Mouse (Mus musculus): ENCODE results near the gene Prr3. TPM values are rescaled to one million over a fixed set of nuclear protein-coding genes. Genes with fewer than 3 reads are reported as not detected.
"Not testable (repeated sequence)": the region's sequence is repeated elsewhere in the genome, so short reads cannot be mapped to it uniquely, and the experiment has no call there.

The Prr3 gene
- total RNA-seq, 2 experiments from 2014 or later = 45.8 to 50.7 TPM

- Histone ChIP-seq H3K27ac (peak overlapping the region; percentile 80; the same call in 1 of the 2 replicates), H3K4me3 (no peak overlapping the region)
- TF ChIP-seq CTCF (conservative IDR thresholded peaks at IDR 0.05) = no peak
- DNase-seq (ENCODE audit: low spot score in 2 of 2) = no peak
Measured at GRCm38 (mm10) chr17:36018979-36019378, 38.9 kb upstream of the Prr3 start.

GRCm38 (mm10) chr17:36017046-36017445, 37.0 kb upstream of the Prr3 start:
- H3K4me3 ChIP-seq = no peak overlapping the region
- DNase-seq (ENCODE audit: low spot score in 2 of 2) = no peak
- TF ChIP-seq CTCF (conservative IDR thresholded peaks at IDR 0.05) = no peak

DNA sequence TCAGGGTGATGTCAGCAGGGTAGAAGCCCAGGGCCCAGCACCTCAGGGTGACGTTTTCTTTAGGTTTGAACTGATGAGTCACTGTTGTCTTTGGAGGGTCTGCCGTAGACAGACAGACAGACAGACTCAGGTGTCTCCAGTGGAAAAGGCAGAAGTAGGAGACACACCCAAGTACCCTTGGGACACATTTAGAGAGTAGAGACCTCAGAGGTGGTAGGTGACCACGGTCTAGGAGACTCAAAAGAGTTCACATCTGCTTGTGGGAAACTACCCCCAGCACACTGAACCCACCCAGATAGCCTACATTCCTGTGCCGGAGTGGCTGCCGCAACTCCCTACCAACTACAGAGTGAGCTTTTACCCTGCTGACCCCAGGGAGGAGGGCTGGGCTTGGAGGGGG, 34.9 kb upstream of the Prr3 start:
- H3K27ac ChIP-seq = no peak overlapping the region
- no peak for TF ChIP-seq CTCF (conservative IDR thresholded peaks at IDR 0.05)
- no peak for DNase-seq (ENCODE audit: low spot score in 2 of 2)
- no peak overlapping the region for H3K4me3 ChIP-seq

More at GRCm38 (mm10) chr17:36017046-36017445, 37.0 kb upstream of the Prr3 start:
- H3K27ac ChIP-seq = 0 out of 2 replicates have a peak overlapping the region, but pooled peaks have one; percentile 14

- not testable (repeated sequence) for H3K27ac ChIP-seq; DNase-seq (ENCODE audit: low spot score in 2 of 2)
Measured at GRCm38 (mm10) chr17:36004409-36004808, 24.4 kb upstream of the Prr3 start.

DNA sequence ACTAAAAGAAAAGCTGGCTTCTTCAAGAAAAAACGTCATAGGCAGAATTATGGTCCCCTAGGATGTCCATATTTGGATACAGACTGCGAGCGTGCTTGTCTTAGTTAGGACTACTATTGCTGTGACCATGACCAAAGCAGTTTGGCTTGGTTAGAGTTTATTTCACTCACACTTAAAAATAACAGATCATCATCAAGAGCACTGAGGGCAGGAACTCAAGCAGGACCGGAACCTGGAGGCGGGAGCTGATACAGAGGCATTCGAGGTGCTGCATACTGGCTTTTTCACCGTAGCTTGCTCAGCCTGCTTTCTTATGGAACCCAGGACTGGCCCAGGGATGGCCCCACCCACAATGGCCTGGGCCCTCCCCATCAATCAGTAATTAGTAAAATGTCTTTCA, 23.3 kb upstream of the Prr3 start:
- Histone ChIP-seq H3K4me3 (no peak overlapping the region), H3K27ac (no peak overlapping the region)
- no peak for TF ChIP-seq CTCF (conservative IDR thresholded peaks at IDR 0.05)
- DNase-seq (ENCODE audit: low spot score in 2 of 2) = no peak

More at GRCm38 (mm10) chr17:36004409-36004808, 24.4 kb upstream of the Prr3 start:
- H3K4me3 ChIP-seq = not testable (repeated sequence)

GRCm38 (mm10) chr17:36001966-36002365, 21.9 kb upstream of the Prr3 start:
- no peak for TF ChIP-seq CTCF (conservative IDR thresholded peaks at IDR 0.05)
- H3K4me3 ChIP-seq = no peak overlapping the region
- DNase-seq (ENCODE audit: low spot score in 2 of 2) = no peak
- no peak overlapping the region for H3K27ac ChIP-seq

DNA sequence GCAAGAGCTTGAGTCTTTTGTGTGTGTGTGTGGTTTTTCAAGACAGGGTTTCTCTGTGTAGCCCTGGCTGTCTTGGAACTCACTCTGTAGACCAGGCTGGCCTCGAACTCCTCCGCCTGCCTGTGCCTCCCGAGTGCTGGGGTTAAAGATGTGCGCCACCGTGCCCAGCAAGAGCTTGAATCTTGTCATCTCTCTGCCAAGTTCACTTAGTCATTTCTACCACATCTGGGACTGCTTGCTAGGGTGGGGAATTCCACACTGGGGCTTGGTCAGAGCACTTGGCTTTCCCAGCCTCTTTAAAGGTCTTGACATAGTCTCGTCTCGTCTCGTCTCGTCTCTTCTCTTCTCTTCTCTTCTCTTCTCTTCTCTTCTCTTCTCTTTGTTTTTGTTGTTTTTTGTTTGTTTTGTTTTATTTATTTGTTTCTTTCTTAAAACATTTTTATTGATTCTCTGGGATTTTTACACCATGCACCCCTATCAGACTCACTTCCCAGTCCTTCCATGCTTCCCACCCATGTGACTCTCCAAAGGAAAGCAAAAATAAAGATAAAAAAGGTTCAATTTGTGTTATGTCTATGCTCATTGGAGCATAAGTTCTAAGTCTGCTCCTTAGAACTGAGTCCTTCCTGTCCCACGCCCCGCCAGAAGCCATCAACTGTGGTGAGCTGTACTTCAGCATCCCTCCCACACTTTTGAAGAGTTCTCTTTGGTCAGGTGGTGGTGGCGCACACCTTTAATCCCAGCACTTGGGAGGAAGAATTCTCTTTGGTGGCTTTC, 21.3 kb upstream of the Prr3 start:
- Histone ChIP-seq H3K4me3 (no peak overlapping the region), H3K27ac (no peak overlapping the region)
- TF ChIP-seq CTCF (conservative IDR thresholded peaks at IDR 0.05) = no peak
- no peak for DNase-seq (ENCODE audit: low spot score in 2 of 2)

DNA sequence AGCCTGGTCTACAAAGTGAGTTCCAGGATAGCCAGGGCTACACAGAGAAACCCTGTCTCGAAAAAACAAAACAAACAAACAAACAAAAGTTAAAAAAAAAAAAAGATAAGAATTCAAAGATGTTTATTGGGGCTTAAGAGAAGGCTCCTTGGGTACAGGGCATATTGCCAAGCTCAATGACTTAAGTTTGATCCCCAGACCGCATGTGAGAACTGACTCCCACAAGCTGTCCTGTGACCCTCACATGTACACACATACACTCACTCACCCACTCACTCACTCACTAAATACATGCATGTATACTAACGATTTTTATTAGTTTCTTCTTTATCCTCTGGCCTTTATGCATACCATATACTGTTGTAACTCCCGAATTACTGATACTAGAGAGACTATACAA, 20.3 kb upstream of the Prr3 start:
- no peak for DNase-seq (ENCODE audit: low spot score in 2 of 2)
- Histone ChIP-seq H3K4me3 (no peak overlapping the region), H3K27ac (no peak overlapping the region)
- TF ChIP-seq CTCF (conservative IDR thresholded peaks at IDR 0.05) = no peak

DNA sequence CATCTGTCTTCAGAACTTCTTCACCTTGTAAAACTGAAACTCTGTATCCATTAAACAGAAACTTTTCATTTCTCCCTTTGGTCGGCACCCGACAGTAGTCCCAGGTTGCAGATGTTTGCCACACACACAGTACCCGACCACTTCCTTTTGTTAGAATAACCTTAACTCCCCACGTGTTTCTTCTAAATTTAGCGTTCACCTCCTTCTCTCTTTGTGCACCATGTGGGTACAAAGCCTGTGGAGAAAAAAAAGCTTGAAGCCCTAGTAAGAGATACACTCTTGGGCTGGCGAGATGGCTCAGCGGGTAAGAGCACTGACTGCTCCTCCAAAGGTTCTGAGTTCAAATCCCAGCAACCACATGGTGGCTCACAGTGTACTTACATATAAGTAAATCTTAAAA, 19.3 kb upstream of the Prr3 start:
- TF ChIP-seq CTCF (conservative IDR thresholded peaks at IDR 0.05) = no peak
- no peak overlapping the region for H3K27ac ChIP-seq
- no peak for DNase-seq (ENCODE audit: low spot score in 2 of 2)
- no peak overlapping the region for H3K4me3 ChIP-seq

DNA sequence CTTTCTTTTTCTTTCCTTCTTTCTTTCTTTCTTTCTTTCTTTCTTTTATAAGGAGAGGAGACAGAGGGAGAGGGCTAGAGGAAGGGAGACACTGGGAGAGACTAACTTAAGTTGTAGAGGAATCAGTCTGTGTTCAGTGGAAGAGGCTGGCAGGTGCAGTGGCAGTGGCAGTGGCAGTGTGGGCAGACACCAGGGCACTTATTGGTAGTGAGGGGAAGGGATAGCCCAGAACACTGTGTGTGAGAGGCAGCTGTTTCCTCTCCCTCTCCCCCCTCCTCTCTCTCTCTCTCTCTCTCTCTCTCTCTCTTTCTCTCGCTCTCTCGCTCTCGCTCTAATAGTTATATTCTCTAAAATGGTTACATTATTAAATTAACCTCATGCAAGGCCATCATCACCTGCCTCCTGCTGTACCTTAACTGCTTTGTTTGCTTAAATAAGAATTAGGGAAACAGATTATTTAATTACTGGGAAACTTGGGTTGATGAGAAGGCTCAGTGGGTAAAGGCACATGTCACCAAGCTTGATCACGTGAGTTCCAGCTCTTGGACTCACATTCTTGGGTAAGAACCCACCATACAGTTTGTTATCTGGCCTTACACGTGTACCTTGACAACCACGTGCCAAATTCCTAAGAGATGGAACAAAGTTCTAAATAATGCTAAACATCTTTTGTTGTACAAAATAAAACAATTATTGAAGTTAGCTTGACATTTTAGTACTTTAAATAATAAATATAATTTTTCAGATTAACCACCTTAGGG, 18.7 kb upstream of the Prr3 start:
- no peak for DNase-seq (ENCODE audit: low spot score in 2 of 2)
- no peak overlapping the region for H3K4me3 ChIP-seq
- no peak for TF ChIP-seq CTCF (conservative IDR thresholded peaks at IDR 0.05)
- no peak overlapping the region for H3K27ac ChIP-seq

GRCm38 (mm10) chr17:35997713-35998510, 17.9 kb upstream of the Prr3 start:
- TF ChIP-seq CTCF (conservative IDR thresholded peaks at IDR 0.05) = no peak
- Histone ChIP-seq H3K4me3 (no peak overlapping the region; the same call in 1 of the 2 replicates), H3K27ac (no peak overlapping the region)
- no peak for DNase-seq (ENCODE audit: low spot score in 2 of 2)

DNA sequence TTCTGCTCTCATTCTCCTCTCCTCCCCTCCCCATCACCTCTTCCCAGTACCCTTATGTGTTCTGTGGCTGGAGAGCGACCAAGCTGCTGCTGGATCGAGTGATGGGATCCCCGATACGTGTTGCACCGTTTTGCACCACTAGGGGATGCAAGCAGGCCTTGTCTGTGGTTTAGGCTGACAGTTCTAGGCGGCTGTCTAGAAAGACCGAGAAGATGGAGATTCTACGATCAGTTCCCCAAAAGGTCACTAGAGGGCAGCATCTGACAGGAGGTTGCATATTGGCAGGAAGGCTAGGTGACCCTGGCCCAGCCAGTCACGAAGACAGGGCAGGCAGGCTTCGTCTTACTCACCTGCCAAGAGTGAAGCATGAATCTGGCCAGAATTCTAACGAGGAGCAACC, 16.9 kb upstream of the Prr3 start:
- peak; percentile 94 to 96 for DNase-seq (ENCODE audit: low spot score in 2 of 2)
- peak; percentile 87 for TF ChIP-seq CTCF (conservative IDR thresholded peaks at IDR 0.05)
- H3K27ac ChIP-seq = 0 out of 2 replicates have a peak overlapping the region, but pooled peaks have one; percentile 16
- peak overlapping the region; percentile 5; the same call in 1 of the 2 replicates for H3K4me3 ChIP-seq

DNA sequence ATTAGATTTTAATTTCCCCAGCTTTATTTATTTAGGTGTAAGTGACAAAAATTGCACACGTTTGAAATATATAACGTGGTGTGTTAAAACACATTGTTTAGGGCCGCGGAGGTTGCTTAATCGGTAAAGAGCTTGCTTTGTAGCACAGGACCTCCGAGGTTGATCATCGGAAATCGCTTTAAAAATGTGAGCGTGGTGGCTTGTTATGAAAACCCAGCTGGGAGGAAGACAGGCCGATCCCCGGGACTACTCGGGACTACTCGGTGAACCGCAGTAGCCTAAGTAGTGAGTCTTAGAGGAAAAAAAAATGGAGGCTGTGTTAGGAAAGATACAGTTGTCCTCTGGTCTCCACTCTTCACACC, 14.8 kb upstream of the Prr3 start:
- peak overlapping the region; percentile 78 for H3K4me3 ChIP-seq
- no peak for DNase-seq (ENCODE audit: low spot score in 2 of 2)
- no peak for TF ChIP-seq CTCF (conservative IDR thresholded peaks at IDR 0.05)
- H3K27ac ChIP-seq = peak overlapping the region; percentile 88
